ENCODE assay signal across 14 mouse cellular contexts in the genomic region with DNA sequence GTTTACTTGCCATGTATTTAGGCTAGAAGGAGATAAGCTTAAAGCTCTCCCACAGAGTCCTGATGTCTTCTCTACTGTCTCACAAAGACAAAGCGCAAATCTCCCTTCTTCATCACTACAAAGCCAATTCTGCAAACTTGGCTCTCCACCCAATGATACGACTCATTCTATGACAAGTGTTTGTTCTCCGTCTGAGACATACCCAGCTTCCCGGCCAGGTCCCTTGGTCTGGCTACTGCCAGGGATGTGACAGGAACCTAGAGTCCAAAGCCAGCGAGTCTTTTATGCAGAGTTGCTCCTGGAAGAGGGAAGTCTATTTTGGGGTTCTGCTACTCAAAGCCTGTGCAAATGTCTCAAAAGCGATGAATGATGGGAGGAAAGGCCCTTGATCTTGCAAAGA.
"Had no signal": no experiment of that assay in that cellular context is flagged by ENCODE, and none has a peak within 500 bp of the region (broad histone marks: within the 10 kb centered on the region; RNA-seq: fewer than 3 reads in every experiment).

No protein-coding gene starts in this region.

- H3K9ac ChIP-seq: limb, embryonic 12.5 days; liver, embryonic 14.5 days; lung, embryonic 15.5 days; midbrain, embryonic 15.5 days; neural tube, embryonic 12.5 days had no signal

- DNase-seq: kidney, adult 8-10 months; kidney, postnatal 25 days; layer of hippocampus, adult 9-11 months; layer of hippocampus, postnatal 36 days; liver; thymus, adult 18-20 months; thymus, postnatal 14 days had no signal

- H3K4me1 ChIP-seq: neural tube, embryonic 12.5 days had no signal

- H3K36me3 ChIP-seq: lung, embryonic 15.5 days; midbrain, embryonic 10.5 days; midbrain, embryonic 15.5 days; neural tube, embryonic 12.5 days had no signal

- H3K4me2 ChIP-seq: limb, embryonic 12.5 days; lung, embryonic 15.5 days; midbrain, embryonic 15.5 days; neural tube, embryonic 12.5 days had no signal

- H3K4me3 ChIP-seq: limb, embryonic 12.5 days; lung, embryonic 15.5 days; midbrain, embryonic 10.5 days; midbrain, embryonic 15.5 days; neural tube, embryonic 12.5 days had no signal

- ATAC-seq: midbrain, embryonic 15.5 days had no signal

- H3K27me3 ChIP-seq: limb, embryonic 12.5 days; lung, embryonic 15.5 days; midbrain, embryonic 15.5 days; neural tube, embryonic 12.5 days had no signal

- H3K27ac ChIP-seq: limb, embryonic 12.5 days; liver, embryonic 14.5 days; midbrain, embryonic 10.5 days; midbrain, embryonic 15.5 days; neural tube, embryonic 12.5 days; stomach, postnatal 0 days had no signal

- H3K9me3 ChIP-seq: lung, embryonic 15.5 days; midbrain, embryonic 15.5 days; neural tube, embryonic 12.5 days had no signal
